Mouse (Mus musculus): ENCODE measurements around the gene Hsd11b1.
"Not testable (repeated sequence)": the region's sequence is repeated elsewhere in the genome, so short reads cannot be mapped to it uniquely, and the experiment has no call there.

Hsd11b1 gene
- long read RNA-seq, experiment 1, transcript Hsd11b1-205 (7 exons, 1,355 nt), result major isoform, 47 of 58 reads
- long read RNA-seq, experiment 1, partial matches to known transcripts, result 0 of 58 reads
- long read RNA-seq, experiment 1, other reads (novel, unspliced or antisense), result 10 of 58 reads
- long read RNA-seq, experiment 2, transcript Hsd11b1-205 (7 exons, 1,355 nt), result major isoform, 50 of 60 reads
- long read RNA-seq, experiment 2, partial matches to known transcripts, result 2 of 60 reads
- long read RNA-seq, experiment 2, other reads (novel, unspliced or antisense), result 7 of 60 reads

DNA sequence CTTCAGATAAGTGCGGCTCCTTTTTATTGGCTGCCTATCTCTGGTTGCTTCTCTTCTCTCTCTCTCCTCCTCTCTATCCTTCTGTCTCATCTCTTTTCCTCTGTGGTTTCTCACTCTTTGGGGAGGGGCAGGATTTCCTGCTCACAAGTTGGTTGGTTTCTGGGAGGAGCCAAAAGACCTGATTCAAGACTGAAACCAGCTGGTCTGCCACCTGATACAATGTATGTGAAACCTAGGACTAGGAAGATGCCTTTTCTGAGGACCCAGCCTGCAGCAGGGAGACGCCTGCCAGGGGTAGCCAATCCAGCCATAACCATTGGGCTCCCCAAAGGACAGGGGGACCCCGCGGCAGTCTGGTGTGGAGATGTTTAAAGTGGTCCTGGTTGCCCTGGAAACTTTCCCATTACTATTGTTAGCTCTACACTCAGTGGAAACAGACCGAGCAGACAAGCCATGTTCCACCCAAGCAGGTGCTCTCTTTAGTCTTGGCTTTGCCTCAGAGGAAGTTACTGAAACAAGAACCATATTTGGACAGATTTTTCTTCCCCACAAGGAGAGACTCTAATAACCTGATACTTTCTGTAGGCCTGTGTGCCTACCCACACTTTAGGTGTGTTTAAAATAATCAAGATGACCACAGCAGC lies at the start of gene Hsd11b1:
Gene Hsd11b1, minus strand, starts transcription at position 121 of the 644 bp plus-strand sequence.
- intact Hi-C loops (cut with DNase I), result no loop called here

DNA sequence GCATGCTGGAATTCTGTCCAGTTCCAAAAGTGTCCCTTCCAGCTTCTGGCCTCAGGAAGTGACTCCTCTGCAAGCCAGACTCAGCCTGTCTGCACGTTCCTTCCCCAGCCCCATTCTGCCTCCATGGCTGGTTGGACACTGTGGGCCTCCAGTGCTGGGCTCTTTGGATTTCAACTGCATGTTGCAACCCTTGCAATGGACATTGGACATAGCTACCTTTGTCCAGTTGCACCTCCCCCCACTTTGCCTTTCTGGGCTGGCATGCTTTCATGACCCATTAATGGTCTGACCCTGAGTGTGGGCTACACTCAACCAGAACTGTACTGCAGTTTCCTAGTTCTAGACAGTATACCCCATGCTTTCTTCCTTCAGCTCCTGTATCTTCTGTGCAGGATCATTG lies 47.7 kb upstream of the Hsd11b1 start:
- intact Hi-C loops (cut with DNase I), result no loop called here

DNA sequence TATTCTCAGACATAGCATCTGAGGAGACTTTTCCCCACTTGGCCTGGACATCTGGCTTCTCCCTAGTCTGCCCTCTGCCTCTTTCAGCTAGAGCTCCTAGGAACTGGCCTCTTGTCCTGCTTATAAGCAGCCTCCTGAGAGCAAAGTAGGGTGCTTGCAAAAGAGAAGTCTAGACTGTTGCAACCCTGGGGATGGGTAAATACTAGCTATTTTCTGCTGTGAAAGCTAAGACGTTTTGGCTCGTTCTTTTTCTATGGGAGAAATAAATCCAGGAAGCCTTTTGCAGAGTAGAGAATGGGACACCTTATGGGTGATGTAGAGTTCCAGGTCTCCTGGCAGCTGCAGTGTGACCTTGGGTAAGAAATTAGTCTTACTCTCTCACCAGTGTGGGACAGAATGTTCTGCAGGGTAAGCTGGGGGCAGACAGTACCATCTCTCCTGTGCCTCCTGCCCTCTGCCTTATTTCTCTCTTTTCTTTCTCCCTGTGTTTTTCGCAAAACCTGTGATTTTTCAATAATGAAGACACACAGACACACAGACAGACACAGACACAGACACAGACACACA lies 46.7 kb upstream of the Hsd11b1 start:
- intact Hi-C loops (cut with DNase I), result no loop called here

DNA sequence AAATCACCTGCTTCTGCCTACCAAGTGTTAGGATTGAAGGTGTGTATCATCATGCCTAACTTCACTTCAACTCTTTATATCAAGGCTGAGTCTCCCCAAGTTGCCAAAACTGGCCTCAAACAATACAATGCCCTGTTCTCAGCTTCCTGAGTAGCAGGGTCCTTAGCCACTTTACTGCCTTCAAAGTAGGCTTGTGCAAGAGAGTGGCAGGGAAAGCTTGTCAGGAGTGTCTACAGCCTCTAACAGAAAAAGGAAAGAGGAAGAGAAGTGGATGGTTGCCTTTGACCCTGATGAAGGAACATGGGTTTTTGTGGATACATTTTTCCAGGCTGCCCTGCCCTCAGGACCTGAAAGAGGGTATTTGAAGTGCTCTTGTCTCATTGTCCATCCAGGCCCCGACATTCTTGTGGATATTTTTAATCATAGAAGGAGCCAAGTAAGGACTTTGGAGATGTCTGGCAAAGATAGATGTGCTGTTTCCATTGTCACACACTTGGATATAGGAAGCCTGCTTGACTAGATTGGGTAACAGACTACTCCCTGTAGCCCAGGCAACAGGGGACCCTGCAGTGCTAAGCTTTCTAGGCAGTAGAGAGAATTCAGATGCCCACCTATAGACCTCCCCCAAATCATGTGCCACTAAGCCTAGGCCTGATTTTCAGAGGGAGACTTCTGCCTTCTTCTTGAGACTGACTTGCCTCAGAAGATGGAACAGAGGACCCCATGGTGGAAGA lies 46.1 kb upstream of the Hsd11b1 start:
- intact Hi-C loops (cut with DNase I), result no loop called here

DNA sequence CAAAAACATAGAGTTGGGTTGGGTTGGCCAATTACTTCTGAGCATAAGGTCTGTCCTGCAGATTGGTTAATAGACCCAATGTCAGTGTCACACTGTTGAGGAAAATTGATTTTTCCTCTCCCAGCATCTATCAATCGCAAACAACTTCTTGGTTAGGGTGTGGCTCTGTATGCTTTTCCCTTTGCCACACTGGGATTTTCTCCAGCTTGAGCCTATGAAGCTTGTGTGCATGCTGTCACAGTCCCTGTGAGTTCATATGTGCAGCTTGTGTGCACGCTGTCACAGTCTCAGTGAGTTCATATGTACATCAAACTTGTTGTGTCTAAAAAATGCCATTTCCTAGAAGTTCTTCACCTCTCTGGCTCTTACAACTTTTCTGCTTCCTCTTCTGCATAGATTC lies 43.0 kb upstream of the Hsd11b1 start:
- intact Hi-C loops (cut with DNase I), result no loop called here

DNA sequence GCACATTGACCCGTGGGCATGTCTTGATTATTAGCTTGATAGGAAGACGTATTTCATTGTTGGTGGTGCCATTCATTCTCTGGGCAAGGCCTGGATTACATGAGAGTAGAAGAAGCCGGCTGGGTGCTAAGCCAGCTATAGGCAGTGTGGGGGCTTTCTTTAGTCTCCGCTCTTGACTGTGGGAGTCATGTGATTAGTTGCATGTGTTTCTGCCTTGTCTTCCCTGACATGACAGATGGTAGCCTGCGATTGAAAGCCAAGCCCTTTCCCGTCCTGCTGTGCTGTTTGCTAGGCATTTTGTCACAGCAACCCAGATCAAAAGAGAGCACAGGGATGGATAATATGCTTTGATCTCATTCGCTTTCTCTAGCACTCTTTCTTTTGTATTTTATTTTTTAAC lies 41.5 kb upstream of the Hsd11b1 start:
- intact Hi-C loops (cut with DNase I), result no loop called here

DNA sequence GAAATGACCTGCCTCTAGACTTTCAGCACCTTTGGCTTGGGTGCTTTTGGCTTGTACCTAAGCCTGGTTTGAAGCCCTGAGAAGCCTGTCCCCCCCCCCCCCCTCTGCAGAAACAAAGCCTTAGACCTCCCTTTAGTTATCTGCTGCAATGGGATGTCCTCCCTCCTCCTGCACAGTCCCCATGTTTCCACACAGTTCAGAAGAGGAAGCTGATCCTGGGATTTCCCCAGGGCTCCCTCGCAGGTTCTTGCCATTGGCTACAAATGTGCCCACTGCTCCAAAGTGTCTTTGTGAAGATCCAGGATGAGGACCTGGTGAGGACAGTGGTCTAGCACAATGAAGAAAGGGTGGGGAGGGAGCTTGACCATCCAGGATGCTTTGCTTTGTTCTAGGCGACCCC lies 39.2 kb upstream of the Hsd11b1 start:
- intact Hi-C loops (cut with DNase I), result no loop called here

DNA sequence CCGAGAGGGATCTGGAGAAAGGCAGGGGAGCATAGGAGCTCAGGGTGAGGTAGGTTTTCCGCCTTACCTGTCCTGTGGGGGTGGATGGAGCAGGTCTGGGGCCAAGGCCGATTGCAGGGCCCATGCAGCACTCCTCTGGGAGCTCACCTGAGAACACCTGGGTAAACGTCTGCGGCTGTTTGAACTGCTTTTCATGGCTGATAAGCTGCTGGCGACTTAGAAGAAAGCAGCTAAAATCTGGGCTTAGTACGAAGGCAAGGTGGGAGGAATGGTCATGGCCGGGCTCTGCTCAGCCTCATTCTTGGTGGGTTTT lies 38.2 kb upstream of the Hsd11b1 start:
- intact Hi-C loops (cut with DNase I), result no loop called here

DNA sequence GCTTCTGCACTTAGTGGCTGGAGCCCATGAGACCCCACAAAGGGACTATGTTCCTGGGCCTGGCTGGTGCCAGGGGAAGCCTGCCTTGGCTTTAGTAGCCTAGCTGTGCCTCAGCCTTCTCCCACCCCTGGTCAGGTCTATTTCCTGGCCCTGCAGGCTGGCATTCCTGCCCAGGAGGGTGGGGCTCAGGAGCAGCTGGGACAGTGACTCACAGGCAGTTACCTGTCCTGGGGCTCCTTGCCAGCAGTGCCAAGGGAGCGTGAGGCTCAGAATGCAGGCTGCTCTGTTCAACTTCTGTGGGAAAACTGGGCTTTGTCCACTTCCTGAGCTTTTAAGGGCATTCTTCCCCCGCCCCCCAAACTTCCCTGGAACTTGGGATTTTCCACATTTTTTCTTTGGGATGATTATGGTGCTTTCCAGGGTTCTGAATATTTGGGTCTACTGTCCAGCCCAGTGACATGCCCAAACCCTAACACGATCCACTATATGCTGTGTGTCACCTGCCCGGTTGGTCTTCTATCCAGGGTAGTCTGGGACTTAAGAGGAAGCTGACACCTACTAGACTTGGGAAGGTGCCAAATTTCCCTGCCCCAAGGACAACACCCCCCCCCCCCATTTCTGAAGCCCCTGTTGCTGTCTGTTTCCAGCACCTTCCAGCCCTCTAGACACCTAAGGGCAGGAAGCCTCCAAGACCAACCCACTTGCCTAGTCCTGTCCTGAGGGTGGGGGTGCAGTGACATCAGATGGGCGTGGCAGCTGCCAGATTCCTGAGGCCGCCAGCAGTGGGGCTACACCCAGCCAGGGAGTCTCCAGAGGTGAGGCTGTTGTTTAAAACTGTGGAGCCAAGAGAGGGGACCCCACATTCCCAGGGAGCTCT lies 37.6 kb upstream of the Hsd11b1 start:
- intact Hi-C loops (cut with DNase I), result no loop called here

DNA sequence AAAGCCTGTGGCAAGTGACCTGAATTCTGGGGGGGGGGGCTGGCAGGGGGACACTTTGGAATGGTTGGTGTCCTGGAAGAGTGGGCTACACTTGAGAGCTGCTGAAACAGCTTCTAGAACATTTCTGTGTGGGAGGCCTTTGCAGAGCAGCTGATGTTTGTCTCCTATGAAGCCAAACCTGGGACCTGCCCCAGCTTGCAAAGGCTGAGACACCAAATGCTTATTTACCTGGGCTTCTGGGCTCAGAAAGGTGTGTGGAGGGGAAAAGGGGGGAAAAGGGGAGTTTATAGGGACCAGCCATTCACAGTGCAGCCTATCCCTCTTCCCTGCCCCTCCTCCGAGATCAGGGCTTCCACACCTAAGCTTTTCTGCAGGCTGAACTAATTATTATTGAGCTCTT lies 36.1 kb upstream of the Hsd11b1 start:
- intact Hi-C loops (cut with DNase I), result no loop called here

DNA sequence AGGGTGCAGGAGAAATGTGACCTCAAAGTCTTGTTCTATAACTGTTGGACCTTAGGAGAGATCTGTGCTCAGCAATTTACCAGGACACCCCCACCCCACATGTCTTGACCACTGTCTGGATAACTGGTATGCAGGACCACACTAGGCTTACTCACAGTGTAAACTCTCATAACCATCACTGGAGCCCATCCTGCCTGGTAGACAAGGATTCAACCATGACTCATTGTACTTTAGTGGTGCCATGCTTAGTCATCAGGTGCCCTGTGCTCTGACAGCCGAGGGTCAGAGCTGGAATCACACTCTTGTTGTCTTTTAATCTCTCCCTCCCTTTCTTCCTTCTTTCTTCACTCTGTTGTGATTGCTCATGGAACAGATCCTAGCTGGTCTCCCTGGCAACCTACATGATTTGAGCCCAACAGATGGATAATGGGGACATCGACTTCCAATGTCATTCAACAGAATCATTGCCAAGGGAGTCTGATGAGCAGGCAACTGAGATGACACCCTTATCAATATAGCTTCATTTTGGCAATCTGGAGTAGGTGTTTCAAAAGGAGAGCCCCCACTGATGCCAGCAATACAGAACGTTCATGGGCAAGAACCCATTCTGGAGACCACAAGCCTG lies 34.4 kb upstream of the Hsd11b1 start:
- intact Hi-C loops (cut with DNase I), result no loop called here

DNA sequence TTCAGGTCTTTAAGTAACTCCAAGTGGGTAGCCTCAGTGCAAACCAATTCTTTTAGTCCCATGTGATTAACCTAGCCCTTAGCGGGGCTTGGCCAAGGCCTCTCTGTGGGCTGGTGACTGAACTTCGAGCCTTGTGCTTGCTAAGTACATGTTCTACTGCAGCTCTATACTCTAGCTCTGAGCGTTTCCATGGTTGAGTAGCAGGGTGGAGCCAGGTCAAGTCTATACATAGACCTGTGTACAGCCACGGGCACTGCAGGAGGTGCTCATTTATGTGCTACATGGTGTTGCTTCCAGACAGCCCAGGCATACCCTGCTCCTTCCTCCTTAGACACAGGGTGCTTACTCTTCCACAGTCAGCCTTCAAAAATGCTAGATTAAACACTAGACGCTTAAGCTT lies 32.0 kb upstream of the Hsd11b1 start:
- intact Hi-C loops (cut with DNase I), result loop anchor here (2.0 kb wide), 1 partner anchor 17 kb away; no protein-coding TSS in a partner anchor

DNA sequence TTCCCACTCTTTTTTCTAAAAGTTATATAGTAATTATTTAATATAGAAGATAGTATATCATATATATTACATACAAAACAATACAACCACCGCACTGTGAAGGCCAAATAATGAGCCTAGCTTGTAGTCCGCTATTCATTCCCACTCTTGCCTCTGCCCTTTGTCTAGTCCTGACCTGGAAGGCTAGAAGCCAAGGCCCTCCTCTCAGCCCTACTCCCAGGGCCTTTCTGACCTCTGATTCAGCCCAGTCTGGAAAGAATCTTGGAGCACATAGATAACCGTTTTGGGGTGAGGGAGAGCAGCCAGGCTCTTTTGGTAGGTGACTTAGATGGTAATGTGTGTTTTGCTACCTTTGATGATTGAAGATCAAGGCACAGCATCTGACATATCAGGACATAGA lies 30.1 kb upstream of the Hsd11b1 start:
- intact Hi-C loops (cut with DNase I), result no loop called here

DNA sequence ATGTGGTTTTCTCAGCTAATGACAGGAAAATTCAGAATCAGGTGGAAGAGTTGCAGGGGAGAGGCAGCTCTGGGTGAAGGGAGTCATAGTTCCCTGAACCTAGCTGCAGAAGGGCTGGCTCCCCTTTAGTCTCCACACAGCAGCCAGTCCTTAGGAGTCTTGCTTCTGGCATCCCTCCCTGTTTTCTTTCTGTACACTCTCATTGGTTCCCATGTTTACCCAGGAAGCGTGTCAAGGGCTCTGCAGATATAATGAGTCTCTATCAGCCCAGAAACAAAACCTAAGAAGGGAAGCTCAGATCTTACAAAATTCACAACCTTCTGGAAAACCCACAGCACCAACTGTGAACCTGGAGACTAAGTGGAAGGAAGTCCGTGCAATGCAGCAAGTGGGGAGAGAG lies 29.2 kb upstream of the Hsd11b1 start:
- intact Hi-C loops (cut with DNase I), result no loop called here

DNA sequence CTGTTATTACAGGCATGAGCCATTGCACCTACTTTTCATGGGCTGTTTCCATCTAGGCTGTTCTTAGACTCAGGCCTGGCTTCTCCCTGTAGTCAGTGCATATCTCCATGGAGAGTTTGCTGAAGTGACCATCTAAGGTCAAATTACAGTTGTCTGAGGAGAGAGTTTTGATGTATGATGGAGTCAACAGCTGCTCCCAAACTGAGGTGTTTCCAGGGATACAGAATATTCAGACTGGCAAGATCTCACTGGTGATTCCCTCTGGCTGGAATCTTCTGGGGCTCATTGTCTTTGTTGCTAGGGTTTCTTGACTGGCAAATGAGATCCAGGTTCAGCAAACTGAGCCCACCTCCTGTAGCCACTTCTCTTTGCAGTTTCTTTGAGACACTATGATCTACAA lies 26.8 kb upstream of the Hsd11b1 start:
- intact Hi-C loops (cut with DNase I), result no loop called here

DNA sequence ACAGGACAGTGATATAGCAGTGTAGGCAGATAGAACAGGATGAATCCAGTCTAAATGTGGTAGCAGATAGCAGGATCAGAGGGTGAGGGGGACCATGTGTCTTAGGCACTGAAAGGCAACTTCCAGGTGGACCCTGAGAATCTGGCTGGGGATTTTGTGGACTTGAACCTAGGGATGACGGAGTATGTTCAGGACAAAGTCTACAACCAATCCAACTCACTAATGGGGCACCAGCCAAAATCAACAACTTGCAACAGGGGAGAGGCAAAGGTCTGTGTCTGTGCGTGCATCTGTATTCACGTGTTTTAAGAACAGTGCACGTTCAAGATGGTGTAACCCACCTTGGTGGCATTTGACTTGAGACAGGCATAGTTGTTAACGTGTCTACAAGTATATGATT lies 26.0 kb upstream of the Hsd11b1 start:
- intact Hi-C loops (cut with DNase I), result no loop called here

DNA sequence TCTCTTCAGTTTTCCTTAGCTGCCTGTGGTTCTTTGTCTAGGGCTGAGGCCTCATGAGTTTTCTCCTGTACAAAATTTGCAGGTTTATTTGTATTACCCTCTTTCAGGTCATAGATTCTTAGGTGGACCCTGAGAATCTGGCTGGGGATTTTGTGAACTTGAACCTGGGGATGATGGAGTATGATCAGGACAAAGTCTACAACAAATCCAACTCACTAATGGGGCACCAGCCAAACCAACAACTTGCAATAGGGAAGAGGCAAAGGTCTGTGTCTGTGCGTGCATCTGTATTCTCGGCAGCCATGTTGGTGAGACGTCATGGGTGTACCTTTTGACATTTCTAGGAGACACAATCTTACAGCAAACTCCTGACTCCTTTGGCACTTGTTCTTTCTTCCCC lies 25.2 kb upstream of the Hsd11b1 start:
- intact Hi-C loops (cut with DNase I), result no loop called here

DNA sequence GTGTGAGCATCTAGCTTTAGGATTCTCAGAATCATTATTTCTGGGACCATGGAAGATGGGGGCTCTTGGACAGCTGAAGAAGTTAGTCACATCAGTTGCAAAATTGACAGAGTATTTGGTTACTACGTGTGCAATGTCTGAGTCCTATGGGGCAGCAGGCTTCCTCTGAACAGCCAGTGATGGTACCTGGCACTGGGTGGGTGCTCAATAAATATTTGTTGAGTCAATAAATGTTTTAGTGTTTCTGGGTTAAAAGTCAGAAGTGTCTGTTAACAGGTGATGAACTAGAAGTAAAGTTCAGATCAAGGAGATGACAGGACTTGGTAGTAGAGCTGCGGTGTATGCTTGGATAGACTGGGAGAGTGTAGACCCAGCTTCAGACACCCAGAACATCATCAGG lies 23.7 kb upstream of the Hsd11b1 start:
- intact Hi-C loops (cut with DNase I), result no loop called here

DNA sequence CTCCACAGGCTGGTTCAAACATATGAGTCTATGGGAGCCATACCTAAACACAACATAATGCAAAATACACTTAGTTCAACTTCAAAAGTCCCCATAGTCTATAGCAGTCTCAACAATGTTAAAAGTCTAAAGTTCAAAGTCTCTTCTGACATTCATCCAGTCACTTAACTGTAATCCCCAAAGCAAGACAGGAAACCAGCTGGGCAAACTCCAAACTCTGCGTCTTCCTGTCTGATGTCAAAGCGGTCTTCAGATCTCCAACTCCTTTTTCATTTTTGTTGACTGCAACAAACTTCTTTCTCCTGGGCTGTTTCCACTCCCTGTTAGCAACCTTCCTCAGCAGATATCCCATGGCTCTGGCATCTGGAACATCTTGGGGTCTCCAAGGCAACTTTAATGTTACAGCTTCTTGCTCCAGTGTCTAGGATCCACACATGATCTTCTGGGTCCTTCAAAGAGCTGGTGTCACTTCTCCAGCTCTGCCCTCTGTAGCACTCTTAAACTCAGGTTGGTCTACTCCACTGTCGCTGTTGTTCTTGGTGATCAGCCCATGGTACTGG lies 22.0 kb upstream of the Hsd11b1 start:
- intact Hi-C loops (cut with DNase I), result not testable (repeated sequence)

DNA sequence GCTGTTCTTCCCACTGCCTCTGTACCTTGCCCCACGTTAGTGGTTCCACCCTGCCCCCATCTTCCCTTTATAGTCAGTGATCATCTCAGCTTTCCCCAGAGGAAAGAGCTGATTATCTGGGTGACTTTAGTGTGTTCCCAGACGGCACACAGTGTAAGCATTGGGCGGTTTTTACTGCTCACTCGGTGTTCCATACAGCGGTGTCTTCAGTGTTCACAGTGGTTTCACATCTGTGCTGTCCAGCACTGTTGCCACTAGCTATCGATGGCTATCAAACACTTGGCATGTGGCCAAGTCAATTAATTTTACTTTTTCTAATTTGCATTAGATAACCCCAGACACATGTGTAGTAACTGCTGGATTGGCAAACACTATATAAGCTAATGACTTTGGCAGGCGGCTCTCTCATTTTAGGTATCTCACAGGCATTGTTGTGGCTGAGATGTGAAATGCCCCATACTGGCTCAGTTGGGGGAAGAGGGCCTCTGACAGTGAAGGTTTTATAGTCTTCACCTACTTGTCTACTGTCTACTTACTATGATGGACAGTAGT lies 20.4 kb upstream of the Hsd11b1 start:
- intact Hi-C loops (cut with DNase I), result no loop called here
